Mouse (Mus musculus) neural tube, embryonic 10.5 days (tissue): ENCODE measurements around the gene Dpp6.
"Not testable (repeated sequence)": the region's sequence is repeated elsewhere in the genome, so short reads cannot be mapped to it uniquely, and the experiment has no call there.

ENCODE experiments used
- DNase-seq: peaks from one replicate; pipeline ENCODE4 v3.0.0-alpha.2; 2017; ENCODE audit warnings: low spot score; ENCODE audit errors: extremely low spot score

Gene Dpp6

GRCm38 (mm10) chr5:27474964-27475465 is 658.0 kb downstream of the Dpp6 start:
- DNase-seq, result no peak

- no peak for DNase-seq
Measured at GRCm38 (mm10) chr5:27481706-27482105, 664.7 kb downstream of the Dpp6 start.

GRCm38 (mm10) chr5:27486138-27486537 is 669.1 kb downstream of the Dpp6 start:
- DNase-seq, result no peak

GRCm38 (mm10) chr5:27490942-27491341 is 673.9 kb downstream of the Dpp6 start:
- DNase-seq, result no peak

- not testable (repeated sequence) for DNase-seq
Measured at GRCm38 (mm10) chr5:27501338-27501737, 684.3 kb downstream of the Dpp6 start, which contains the start of gene Speer4b. Gene Speer4b (minus strand): TSS chr5:27501438.

- DNase-seq, result no peak
Measured at GRCm38 (mm10) chr5:27518716-27519115, 701.7 kb downstream of the Dpp6 start.

GRCm38 (mm10) chr5:27526906-27527305 is 709.9 kb downstream of the Dpp6 start:
- no peak for DNase-seq

- peak; percentile 54 for DNase-seq
Measured at GRCm38 (mm10) chr5:27544816-27545270, 727.8 kb downstream of the Dpp6 start.

GRCm38 (mm10) chr5:27549291-27549690 is 732.3 kb downstream of the Dpp6 start:
- DNase-seq, result no peak

GRCm38 (mm10) chr5:27565700-27566099 is 748.7 kb downstream of the Dpp6 start:
- DNase-seq, result peak; percentile 45

GRCm38 (mm10) chr5:27587970-27588758 is 771.2 kb downstream of the Dpp6 start:
- DNase-seq, result no peak

GRCm38 (mm10) chr5:27604132-27604531 is 787.1 kb downstream of the Dpp6 start:
- DNase-seq, result no peak

- DNase-seq, result peak; percentile 61
Measured at GRCm38 (mm10) chr5:27615769-27616168, 798.8 kb downstream of the Dpp6 start.

- DNase-seq, result no peak
Measured at GRCm38 (mm10) chr5:27621811-27622210, 804.8 kb downstream of the Dpp6 start.

- no peak for DNase-seq
Measured at GRCm38 (mm10) chr5:27623876-27624275, 806.9 kb downstream of the Dpp6 start.

GRCm38 (mm10) chr5:27632151-27632550 is 815.1 kb downstream of the Dpp6 start:
- DNase-seq, result no peak

- no peak for DNase-seq
Measured at GRCm38 (mm10) chr5:27635941-27636340, 818.9 kb downstream of the Dpp6 start.

GRCm38 (mm10) chr5:27641876-27642275 is 824.9 kb downstream of the Dpp6 start:
- DNase-seq, result no peak

- DNase-seq, result peak; percentile 64
Measured at GRCm38 (mm10) chr5:27651879-27652814, 835.1 kb downstream of the Dpp6 start.

GRCm38 (mm10) chr5:27656101-27656500 is 839.1 kb downstream of the Dpp6 start:
- DNase-seq, result no peak

GRCm38 (mm10) chr5:27657672-27658071 is 840.7 kb downstream of the Dpp6 start:
- no peak for DNase-seq

GRCm38 (mm10) chr5:27658165-27658564 is 841.2 kb downstream of the Dpp6 start:
- no peak for DNase-seq
